Mouse (Mus musculus) embryonic fibroblast, embryonic 13.5 days (primary cell): ENCODE results near the gene Schip1.

ENCODE experiments used
- CTCF ChIP-seq: IDR thresholded peaks from 2 replicates; pipeline ENCODE4 v1.5.1; 2011; ENCODE audit warnings: mild to moderate bottlenecking, control low read depth, low read length, moderate library complexity, borderline replicate concordance; ENCODE audit not compliant: insufficient read depth
- POLR2A ChIP-seq: IDR thresholded peaks from 2 replicates; pipeline ENCODE4 v1.6.1; 2011; ENCODE audit warnings: low read depth, mild to moderate bottlenecking, control low read depth, low read length, moderate library complexity

GRCm38 (mm10) chr3:68150688-68151087, 86.1 kb downstream of the Schip1 start:
- TF ChIP-seq POLR2A (no peak), CTCF (no peak)
